Mouse (Mus musculus) kidney, postnatal 4 days (tissue): ENCODE results near the gene Cox6b1.

Source experiments
- DNase-seq, 2 experiments: peaks; one replicate each; pipeline ENCODE4 v3.0.0; 2021; ENCODE audit warnings: mixed read lengths in 2 of 2

The Cox6b1 gene

DNA sequence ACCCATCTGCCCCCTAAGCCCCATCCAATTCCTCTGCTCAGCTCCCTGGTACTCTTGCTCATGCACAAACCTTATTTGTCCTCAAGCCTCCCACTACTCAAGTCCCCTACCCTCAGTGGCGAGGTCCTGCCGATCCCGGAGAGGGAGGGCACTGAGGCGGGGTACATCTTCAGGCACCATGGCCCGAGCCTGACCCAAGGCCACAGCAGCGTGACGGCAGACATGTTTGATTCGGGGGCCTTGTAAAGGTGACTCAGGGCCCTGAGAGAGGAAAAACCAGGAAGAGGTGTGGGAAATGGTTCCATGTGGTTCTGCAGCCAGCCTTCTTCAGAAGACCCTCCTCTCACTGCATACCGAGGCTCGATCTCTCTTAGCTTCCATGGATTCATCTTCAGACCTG is 41.6 kb downstream of the Cox6b1 start:
- DNase-seq, result no peak

DNA sequence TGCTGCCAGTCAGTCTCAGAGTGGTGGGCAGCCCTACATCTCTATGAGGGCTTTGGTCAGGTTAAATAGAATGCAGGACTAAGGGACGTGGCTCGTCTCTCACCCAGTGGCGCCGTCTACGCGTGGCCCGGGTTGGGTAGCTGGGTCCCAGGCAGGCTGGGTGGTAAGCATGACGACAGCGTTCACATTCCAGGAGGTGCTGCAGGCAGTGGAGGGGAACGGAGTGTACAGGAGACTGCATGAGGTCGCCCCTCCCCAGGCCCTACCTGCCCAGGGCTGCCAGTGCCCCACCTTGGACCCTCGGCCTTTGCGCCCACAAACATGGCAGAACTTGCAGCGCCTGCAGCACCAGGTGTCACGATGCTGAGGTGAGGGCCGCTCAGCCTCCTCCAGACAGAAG is 44.4 kb downstream of the Cox6b1 start:
- DNase-seq, result peak in 1 of 2 experiments; percentile 25

GRCm38 (mm10) chr7:30579950-30580349 is 46.0 kb downstream of the Cox6b1 start:
- DNase-seq, result no peak

GRCm38 (mm10) chr7:30572969-30573368 is 53.0 kb downstream of the Cox6b1 start:
- DNase-seq, result peak in 1 of 2 experiments; percentile 35

DNA sequence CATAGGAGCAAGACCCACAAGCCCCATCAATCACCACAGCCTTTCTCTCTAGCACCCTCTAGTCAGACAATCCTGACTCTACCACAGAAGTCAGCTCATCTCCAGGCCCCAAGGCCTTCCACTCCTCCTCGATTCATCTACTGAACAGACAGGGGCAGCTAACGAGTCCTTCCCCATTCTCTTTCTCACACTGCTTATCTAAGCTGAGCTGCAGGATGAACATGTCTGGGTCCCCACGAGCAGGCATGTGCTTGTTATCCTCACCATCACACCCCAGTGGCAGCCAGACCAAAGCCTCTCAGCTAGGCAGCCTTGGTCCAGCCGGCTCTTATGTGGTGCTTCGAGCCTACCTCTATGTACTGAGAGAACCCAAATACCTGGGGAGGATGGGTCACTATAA is 53.6 kb downstream of the Cox6b1 start:
- DNase-seq, result no peak

DNA sequence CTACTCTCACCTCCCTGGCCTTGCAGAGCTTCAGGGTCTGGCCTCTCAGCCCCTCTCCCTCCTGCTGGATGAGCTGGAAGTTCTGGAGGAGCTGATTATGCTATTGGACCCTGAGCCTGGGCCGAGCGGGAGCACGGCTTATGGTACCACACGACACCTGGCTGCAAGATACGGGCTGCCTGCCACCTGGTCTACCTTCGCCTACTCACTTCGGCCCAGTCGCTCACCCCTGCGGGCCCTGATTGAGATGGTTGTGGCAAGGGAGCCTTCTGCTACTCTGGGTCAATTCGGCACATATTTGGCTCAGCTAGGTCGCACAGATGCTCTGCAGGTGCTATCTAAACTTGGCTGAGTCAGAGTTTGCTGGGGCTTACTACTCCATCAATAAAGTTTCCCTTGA is 58.4 kb downstream of the Cox6b1 start:
- no peak for DNase-seq
